Mouse (Mus musculus) induced T-regulatory cell, adult 2 months (primary cell): Measurements from ENCODE around the gene Igfbp1.

ENCODE experiments used
- DNase-seq: peaks from one replicate; pipeline ENCODE4 v3.0.0-alpha.2; 2012; ENCODE audit warnings: low read depth

Igfbp1 gene

DNA sequence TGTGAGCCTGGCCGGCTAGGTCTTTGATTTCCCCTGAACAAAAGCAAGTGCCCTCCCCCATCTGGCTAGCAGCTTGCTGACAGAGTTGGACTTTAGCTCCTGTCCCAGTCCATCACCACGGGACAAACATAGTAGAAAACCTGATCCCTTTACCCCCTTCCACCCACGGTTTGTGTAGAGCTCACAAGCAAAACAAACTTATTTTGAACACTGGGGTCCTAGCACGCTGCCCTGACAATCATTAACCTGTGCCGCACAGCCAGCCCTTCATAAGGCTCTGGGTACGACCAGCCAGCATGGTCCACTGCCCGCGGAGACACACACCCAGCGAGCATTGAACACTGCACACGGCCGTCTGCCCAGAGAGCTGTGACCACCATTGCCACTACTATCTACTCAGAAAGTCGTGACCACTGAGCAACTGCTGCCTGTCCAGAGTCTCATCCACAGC, at the start of gene Igfbp1:
TSS of gene Igfbp1 (plus strand) at position 292 of the 451 bp plus-strand sequence.
- no peak for DNase-seq

DNA sequence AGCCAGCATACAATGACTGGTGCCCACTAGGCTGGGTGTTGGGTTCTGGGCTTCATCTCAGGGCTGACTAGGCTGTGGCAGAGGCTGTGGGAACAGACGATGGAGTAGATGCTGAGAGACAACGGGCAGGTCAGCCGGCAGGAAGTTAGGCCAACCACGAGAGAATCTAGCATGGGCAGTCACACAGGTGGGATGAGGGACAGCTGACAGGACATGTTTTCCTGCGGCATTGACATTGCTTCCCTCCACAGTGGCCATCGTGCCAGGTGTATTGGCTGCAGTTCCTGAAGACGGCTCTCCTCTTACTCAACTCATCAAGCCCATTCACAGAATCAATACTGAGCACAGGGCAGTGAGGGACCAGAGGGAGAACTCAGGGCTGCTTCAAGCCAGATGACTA, 49.6 kb upstream of the Igfbp1 start:
- no peak for DNase-seq

- no peak for DNase-seq
These were observed 48.1 kb upstream of the Igfbp1 start for GRCm38 (mm10) chr11:7149471-7149870.

DNA sequence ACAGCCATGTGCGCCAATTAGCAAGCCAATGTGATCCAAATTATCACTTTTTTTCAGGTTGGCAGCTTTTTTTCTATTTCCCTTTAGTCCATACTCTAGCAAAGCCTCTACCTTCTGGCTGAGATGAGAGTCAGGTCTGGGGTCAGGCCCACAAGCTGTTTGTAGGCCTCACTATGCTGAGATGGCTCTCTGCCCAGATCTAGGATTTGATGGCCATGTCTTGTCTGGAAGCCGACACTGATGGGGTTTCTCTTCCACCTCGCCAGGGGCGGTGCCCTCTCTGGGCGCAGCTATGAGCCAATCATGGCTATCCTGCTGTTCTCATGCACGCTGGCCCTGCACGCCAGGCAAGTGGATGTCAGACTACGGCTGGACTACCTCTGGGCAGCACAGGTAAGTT, 47.1 kb upstream of the Igfbp1 start:
- DNase-seq: no peak

GRCm38 (mm10) chr11:7152371-7152770, 45.2 kb upstream of the Igfbp1 start:
- DNase-seq: no peak

DNA sequence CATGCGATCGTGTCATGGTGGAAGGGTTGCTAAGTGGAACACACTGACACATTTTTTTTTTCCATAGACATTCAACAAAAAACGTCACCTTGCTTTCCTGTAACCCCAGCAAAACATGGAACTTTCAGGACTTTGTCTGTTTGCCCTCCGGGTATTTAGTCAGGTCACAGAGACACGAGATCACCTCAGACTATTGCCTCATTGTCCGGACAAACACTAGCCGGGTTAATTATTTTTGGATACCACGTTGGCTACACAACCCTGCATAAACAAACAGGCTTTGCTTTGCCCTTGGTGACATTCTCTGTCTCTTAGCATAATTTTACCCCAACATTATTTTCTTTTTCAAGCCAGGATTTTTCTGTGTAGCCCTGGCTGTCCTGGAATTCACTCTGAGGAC, 44.5 kb upstream of the Igfbp1 start:
- DNase-seq: no peak

GRCm38 (mm10) chr11:7156427-7156826, 41.2 kb upstream of the Igfbp1 start:
- no peak for DNase-seq

DNA sequence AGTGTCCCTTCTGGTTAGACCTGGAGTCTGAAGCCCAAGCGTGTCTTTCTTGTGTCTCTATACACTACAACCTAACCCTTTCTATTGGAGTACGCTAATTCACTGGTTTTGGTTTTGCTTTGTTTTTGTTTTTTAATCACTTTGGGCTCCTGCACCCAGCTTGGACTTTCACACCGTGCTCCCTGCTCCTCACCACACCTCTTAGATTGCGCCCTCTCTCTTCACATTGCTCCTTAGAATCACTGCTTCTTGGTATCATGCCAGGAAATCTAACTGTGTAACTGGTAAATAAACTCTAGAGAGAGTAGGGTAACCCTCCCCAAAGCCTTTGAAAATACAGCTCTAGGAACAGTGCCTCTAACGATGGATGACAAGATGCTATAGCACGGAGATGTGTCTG, 39.4 kb upstream of the Igfbp1 start:
- DNase-seq: no peak

- no peak for DNase-seq
These were observed 37.4 kb upstream of the Igfbp1 start for GRCm38 (mm10) chr11:7160146-7160545.

DNA sequence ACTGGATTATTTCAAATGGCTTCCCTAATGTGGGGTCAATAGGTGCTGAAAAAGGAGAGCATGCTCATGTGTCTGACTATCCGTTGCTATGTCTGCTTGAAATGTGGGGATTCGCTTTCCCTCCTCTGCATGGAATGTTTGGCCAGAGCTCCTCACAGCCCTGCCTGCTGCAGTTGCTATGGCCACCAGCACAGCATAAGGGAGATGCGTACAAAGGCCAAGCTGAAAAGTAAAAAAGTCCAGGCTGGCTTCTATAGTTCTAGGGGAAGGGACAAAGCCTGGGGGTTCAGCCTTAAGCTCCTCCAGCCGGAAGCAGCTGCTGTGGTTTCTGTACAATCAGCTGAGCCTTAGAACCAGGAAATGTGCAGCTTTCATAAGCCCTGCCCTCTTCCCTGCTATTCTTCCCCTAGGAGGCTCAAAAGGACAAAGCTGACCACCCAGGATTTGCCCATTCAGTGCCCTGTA, 36.9 kb upstream of the Igfbp1 start:
- peak; percentile 6 for DNase-seq

GRCm38 (mm10) chr11:7161502-7162174, 35.9 kb upstream of the Igfbp1 start:
- peak; percentile 62 for DNase-seq

DNA sequence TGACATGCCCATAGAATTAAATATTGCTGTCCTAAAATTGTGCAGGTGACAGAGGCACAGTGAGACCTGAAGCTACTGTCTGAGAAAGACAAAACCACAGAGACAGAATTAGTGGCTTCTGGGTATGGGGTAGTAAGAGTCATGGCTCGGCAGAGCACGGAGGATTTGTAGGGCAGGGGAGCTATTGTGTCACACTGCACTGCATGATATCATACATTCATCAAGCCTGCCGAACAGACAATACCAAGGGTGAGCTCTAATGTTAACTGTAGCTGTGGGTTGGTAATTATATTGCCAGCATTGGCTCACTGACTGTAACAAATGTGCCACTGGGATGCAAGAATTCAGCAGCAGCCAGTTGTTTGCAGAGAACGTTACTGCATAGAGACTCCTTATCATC, 33.2 kb upstream of the Igfbp1 start:
- DNase-seq: no peak

DNA sequence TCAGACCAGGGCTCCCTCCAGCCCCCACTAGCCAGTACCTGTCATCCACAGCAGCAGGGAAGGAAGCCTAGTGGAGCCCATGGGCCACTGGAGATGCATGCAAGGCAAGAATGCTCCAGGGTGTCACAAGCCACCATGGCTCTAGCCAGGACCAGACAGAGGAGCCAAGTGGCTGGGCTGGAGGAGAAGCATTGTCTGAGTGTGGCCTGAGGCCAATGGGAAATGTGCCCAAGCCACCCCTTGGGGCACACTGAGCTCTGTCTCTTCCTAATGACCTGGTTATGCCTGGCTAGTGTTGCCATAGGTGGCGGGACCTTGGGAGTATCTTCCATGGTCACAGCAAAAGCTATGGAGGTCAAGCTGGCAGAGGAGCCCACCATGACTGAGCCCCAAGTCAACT, 27.9 kb upstream of the Igfbp1 start:
- DNase-seq: no peak

GRCm38 (mm10) chr11:7173664-7174063, 23.9 kb upstream of the Igfbp1 start:
- DNase-seq: no peak

GRCm38 (mm10) chr11:7178724-7179123, 18.9 kb upstream of the Igfbp1 start:
- no peak for DNase-seq

- DNase-seq: no peak
These were observed 18.3 kb upstream of the Igfbp1 start for GRCm38 (mm10) chr11:7179276-7179675.

DNA sequence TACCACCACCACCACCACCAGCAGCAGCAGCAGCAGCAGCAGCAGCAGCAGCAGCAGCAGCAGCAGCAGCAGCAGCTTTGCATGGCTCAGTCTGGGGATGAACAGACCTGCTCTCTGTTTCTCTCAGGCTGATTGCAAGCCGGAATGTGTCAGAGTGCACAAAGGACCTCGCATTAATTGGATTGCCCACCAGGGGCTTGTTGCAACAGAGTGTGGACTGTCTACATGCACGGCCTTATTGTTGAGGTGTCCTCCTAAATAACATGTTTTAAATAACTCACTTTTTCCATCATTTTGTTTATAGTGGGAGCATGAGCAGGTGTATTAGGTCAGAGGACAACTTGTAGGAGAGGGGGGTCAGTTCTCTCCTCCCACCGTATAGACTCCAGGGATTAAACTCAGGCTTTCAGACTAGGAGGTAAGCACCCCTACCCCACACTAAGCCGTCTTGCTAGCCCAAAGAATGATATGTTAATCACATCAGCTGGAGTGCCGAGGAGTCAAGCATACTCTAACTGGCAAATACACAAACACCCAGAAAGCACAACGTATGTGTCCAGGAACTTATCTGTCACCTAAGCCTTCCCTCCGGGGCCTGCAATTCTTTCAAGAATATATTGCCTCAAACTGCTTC, 15.1 kb upstream of the Igfbp1 start:
- no peak for DNase-seq

DNA sequence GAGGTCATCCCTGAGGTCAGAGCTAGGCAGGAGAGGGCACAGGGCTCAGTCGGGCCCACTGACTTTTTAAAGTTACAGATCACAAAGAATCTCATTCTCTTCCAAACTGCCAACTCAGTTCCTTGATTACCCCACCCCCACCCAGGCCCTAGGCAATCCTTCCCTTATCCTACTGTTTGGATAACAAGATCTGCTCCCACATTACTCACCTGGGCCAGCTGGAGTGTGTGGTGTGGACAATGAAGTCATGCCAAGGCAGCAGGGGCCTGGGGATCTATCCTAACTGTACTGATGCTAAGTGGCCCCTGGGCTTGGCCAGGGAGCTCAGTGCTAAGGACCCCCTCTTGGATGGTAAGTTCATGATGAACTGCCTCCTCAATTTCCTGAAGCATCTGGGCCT, 13.2 kb upstream of the Igfbp1 start:
- no peak for DNase-seq

GRCm38 (mm10) chr11:7187472-7187871, 10.1 kb upstream of the Igfbp1 start:
- no peak for DNase-seq

DNA sequence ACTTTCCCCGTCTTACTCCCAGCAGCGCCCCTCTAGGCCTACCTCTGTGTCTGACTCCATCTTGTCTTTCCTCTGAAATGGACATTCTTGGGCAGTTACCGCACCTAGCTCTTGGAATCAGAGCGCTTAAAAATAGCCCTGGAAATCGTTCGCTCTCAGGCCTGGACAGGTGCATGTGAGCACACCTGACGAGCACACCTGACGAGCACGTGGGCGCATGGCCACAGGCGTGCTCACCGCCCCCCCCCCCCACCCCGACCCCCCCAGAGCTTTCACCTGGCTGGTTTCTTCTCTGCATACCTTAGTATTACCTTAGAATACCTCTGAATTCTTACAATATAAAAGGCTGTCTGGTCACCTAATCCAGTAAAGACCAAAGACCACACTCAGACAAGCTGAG, 9.1 kb upstream of the Igfbp1 start, which contains the start of gene Gm11985:
TSS of gene Gm11985 (minus strand) at position 101 of the 400 bp plus-strand sequence.
- no peak for DNase-seq

DNA sequence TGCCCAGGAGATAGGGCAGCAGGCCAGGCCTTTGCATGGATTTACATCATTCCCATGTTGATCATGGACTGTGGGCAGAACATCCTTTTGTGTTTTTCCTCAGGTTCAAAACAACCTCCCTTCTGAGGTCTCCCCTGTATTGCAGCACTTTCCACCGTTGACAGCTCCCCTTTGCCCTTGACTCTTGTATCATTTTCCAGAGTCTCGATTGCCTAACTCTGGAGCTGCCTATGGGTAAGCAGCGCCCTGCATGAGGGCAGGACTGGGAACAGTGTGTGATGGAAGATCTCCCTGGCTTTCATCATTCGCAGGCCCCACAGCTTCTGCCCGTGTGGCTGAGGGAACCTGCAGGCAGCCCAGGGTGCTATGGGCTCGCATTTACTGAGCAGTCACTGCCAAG, 4.9 kb upstream of the Igfbp1 start:
- no peak for DNase-seq

GRCm38 (mm10) chr11:7193134-7193533, 4.4 kb upstream of the Igfbp1 start:
- DNase-seq: no peak

DNA sequence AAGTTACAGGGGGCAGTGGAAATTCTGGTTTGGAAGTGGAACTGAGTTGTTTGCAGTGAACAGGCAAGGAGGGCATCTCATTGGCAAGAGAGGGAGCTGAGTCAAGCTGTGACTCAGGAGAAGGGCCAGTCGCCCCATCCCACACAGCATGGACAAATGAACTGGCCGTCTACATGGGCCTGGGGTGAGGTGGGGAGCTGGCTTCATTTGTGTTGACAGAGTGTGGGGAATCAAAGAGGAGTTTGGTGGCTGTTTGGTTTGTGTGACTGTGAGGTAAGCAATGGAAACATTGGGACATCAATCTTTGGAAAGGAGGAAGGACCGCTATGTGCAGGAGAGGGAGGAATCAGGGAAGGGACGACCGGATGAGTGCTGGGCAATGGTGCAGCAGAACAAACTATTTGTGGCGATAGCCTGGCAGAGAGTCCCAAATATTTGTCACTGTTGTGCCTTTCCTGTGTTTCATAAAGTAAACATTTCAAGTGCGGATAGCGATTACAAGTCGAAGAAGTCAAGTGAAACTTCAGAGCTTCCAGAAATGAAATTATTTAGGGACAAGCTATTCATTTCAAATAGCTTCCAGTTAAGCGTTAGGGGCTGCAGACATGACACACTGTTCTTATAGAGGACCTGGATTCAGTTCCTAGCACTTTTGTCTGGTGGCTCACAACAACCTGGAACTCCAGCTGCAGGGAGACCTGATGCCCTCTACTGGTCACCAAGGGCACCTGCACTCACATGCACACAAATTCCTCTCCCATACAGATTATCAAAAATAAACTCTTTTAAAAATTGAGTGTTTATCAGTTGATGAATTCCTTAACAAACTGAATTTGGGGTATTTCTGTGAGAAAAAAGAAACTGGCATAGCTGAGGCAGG, 2.9 kb upstream of the Igfbp1 start:
- no peak for DNase-seq
